Mouse (Mus musculus) stomach, embryonic 16.5 days (tissue): ENCODE data around the gene Gm4312. TPM values are rescaled to one million over a fixed set of nuclear protein-coding genes. Genes with fewer than 3 reads are reported as not detected.
"Not testable (repeated sequence)": the region's sequence is repeated elsewhere in the genome, so short reads cannot be mapped to it uniquely, and the experiment has no call there.

Experiments used
- ATAC-seq: fragments of 200-750 bp; cut with Nextera tagmentation; 2 replicates; pipeline ENCODE4 v1.8.0; 2017; ENCODE audit warnings: moderate number of reproducible peaks, moderate TSS enrichment; ENCODE audit not compliant: insufficient read depth, low FRiP score
- H3K27ac ChIP-seq: fragments of 300-500 bp; sonication (generic); 2 replicates; pipeline ENCODE4 v1.5.1; 2014; ENCODE audit warnings: low read length
- H3K27me3 ChIP-seq: fragments of 300-500 bp; sonication (generic); 2 replicates; pipeline ENCODE4 v1.6.1; 2014; ENCODE audit warnings: low read length, control low read depth, mixed read lengths; ENCODE audit not compliant: control insufficient read depth, insufficient read depth
- H3K36me3 ChIP-seq: fragments of 300-500 bp; sonication (generic); 2 replicates; pipeline ENCODE4 v1.6.1; 2014; ENCODE audit warnings: low read length; ENCODE audit not compliant: control insufficient read depth, insufficient read depth
- H3K4me1 ChIP-seq: fragments of 300-500 bp; sonication (generic); 2 replicates; pipeline ENCODE4 v1.6.1; 2014; ENCODE audit warnings: low read length, control low read depth, mixed read lengths; ENCODE audit not compliant: control insufficient read depth, insufficient read depth
- H3K4me2 ChIP-seq: fragments of 300-500 bp; sonication (generic); 2 replicates; pipeline ENCODE4 v1.6.1; 2014; ENCODE audit warnings: low read depth, low read length, mixed read lengths
- H3K4me3 ChIP-seq: fragments of 300-500 bp; sonication (generic); replicated peaks from 2 replicates; pipeline ENCODE4 v1.5.1; 2014; ENCODE audit warnings: mild to moderate bottlenecking, low read length
- H3K9ac ChIP-seq: fragments of 300-500 bp; sonication (generic); 2 replicates; pipeline ENCODE4 v1.6.1; 2014; ENCODE audit warnings: low read length
- H3K9me3 ChIP-seq: fragments of 300-500 bp; sonication (generic); replicated peaks from 2 replicates; pipeline ENCODE4 v1.6.1; 2016; ENCODE audit warnings: low read length, control low read depth; ENCODE audit not compliant: control insufficient read depth
- WGBS: fragments of 180-500 bp; shearing (Covaris S2); extraction: QIAGEN DNeasy Blood & Tissue Kit; methylation state at CpG from one replicate; pipeline ENCODE4 v1.1.7; 2014; 5-methylcytosine and 5-hydroxymethylcytosine counted together
- polyA plus RNA-seq: library from polyadenylated mRNA; unstranded; fragments of >200 nt; fragmentation: Nextera tagmentation; extraction: Ambion mirVana; gene quantifications from 2 replicates; pipeline ENCODE4 v1.2.1, GENCODE M21; 2015

Gene Gm4312
- polyA plus RNA-seq, result not detected in 2 replicates

GRCm38 (mm10) chr10:100382460-100382859 is at the start of gene Gm4312:
TSS of gene Gm4312 (minus strand) at chr10:100382560.
- not testable (repeated sequence) for H3K4me2 ChIP-seq, H3K9ac ChIP-seq, H3K4me3 ChIP-seq, ATAC-seq, H3K36me3 ChIP-seq, H3K4me1 ChIP-seq, H3K27me3 ChIP-seq, H3K9me3 ChIP-seq, H3K27ac ChIP-seq
- no CpG with 5 or more reads among the region's 2 CpGs for WGBS

GRCm38 (mm10) chr10:100427592-100427991 is 45.2 kb upstream of the Gm4312 start:
- no peak overlapping the region for H3K4me2 ChIP-seq
- no peaks in the 10 kb centered on the region for H3K27me3 ChIP-seq
- H3K9me3 ChIP-seq, result no peaks in the 10 kb centered on the region
- no peak overlapping the region for H3K4me3 ChIP-seq
- H3K36me3 ChIP-seq, result no peaks in the 10 kb centered on the region
- H3K27ac ChIP-seq, result no peak overlapping the region
- no peaks in the 10 kb centered on the region for H3K4me1 ChIP-seq
- ATAC-seq, result no peak
- no peak overlapping the region for H3K9ac ChIP-seq
- 76% methylated on average over 2 of the region's 2 CpGs for WGBS

GRCm38 (mm10) chr10:100415566-100415965 is 33.2 kb upstream of the Gm4312 start:
- 80% methylated on average over 7 of the region's 7 CpGs for WGBS
- H3K27ac ChIP-seq, result no peak overlapping the region
- H3K9ac ChIP-seq, result no peak overlapping the region
- no peak overlapping the region for H3K4me3 ChIP-seq
- no peaks in the 10 kb centered on the region for H3K36me3 ChIP-seq
- H3K9me3 ChIP-seq, result no peaks in the 10 kb centered on the region
- no peaks in the 10 kb centered on the region for H3K4me1 ChIP-seq
- H3K4me2 ChIP-seq, result no peak overlapping the region
- no peaks in the 10 kb centered on the region for H3K27me3 ChIP-seq
- ATAC-seq, result no peak

GRCm38 (mm10) chr10:100402301-100402700 is 19.9 kb upstream of the Gm4312 start:
- not testable (repeated sequence) for ATAC-seq
- 82% methylated on average over 6 of the region's 6 CpGs for WGBS

GRCm38 (mm10) chr10:100361038-100361437 is 21.3 kb downstream of the Gm4312 start, which contains the start of gene Gm4307:
TSS of gene Gm4307 (plus strand) at chr10:100361338.
- no CpG with 5 or more reads among the region's 3 CpGs for WGBS
- H3K27me3 ChIP-seq, ATAC-seq, H3K9ac ChIP-seq, H3K4me1 ChIP-seq, H3K27ac ChIP-seq, H3K36me3 ChIP-seq, H3K4me2 ChIP-seq, H3K4me3 ChIP-seq, H3K9me3 ChIP-seq: not testable (repeated sequence)

More at GRCm38 (mm10) chr10:100402301-100402700, 19.9 kb upstream of the Gm4312 start:
- H3K4me3 ChIP-seq, H3K36me3 ChIP-seq, H3K27ac ChIP-seq, H3K9ac ChIP-seq, H3K27me3 ChIP-seq, H3K9me3 ChIP-seq, H3K4me1 ChIP-seq, H3K4me2 ChIP-seq: not testable (repeated sequence)

- not testable (repeated sequence) for H3K36me3 ChIP-seq, H3K9me3 ChIP-seq, H3K4me1 ChIP-seq, ATAC-seq, H3K27ac ChIP-seq, H3K27me3 ChIP-seq, H3K9ac ChIP-seq, H3K4me3 ChIP-seq, H3K4me2 ChIP-seq
- WGBS, result 50% methylated on average over 2 of the region's 2 CpGs
Observed at GRCm38 (mm10) chr10:100356841-100357240, 25.5 kb downstream of the Gm4312 start.

GRCm38 (mm10) chr10:100350793-100351192 is 31.6 kb downstream of the Gm4312 start, which contains the start of gene Gm4305:
TSS of gene Gm4305 (plus strand) at chr10:100351093.
- not testable (repeated sequence) for H3K27ac ChIP-seq, H3K4me1 ChIP-seq, H3K9me3 ChIP-seq, H3K4me2 ChIP-seq, ATAC-seq, H3K4me3 ChIP-seq, H3K27me3 ChIP-seq, H3K36me3 ChIP-seq, H3K9ac ChIP-seq
- no CpG with 5 or more reads among the region's 3 CpGs for WGBS

GRCm38 (mm10) chr10:100345672-100346071 is 36.7 kb downstream of the Gm4312 start, which contains the start of gene Gm4303:
TSS of gene Gm4303 (plus strand) at chr10:100345972.
- not testable (repeated sequence) for H3K4me1 ChIP-seq, H3K9me3 ChIP-seq, H3K9ac ChIP-seq, H3K4me3 ChIP-seq, H3K27ac ChIP-seq, H3K27me3 ChIP-seq, H3K36me3 ChIP-seq, H3K4me2 ChIP-seq, ATAC-seq
- WGBS, result no CpG with 5 or more reads among the region's 3 CpGs

GRCm38 (mm10) chr10:100340536-100340935 is 41.8 kb downstream of the Gm4312 start, which contains the start of gene Gm4302:
TSS of gene Gm4302 (plus strand) at chr10:100340836.
- not testable (repeated sequence) for H3K4me2 ChIP-seq, ATAC-seq, H3K9ac ChIP-seq, H3K36me3 ChIP-seq, H3K27me3 ChIP-seq, H3K27ac ChIP-seq, H3K9me3 ChIP-seq, H3K4me3 ChIP-seq, H3K4me1 ChIP-seq
- WGBS, result no CpG with 5 or more reads among the region's 3 CpGs
